Mouse (Mus musculus): Measurements from ENCODE around the gene Duox1. TPM values are rescaled to one million over a fixed set of nuclear protein-coding genes. Genes with fewer than 3 reads are reported as not detected.

The Duox1 gene
- polyA plus RNA-seq, 1 experiment from 2014 or later, result not detected

GRCm38 (mm10) chr2:122375391-122375991 is 60.0 kb downstream of the Duox1 start:
- H3K9ac ChIP-seq (ENCODE audit: low read depth, low read length), result peak overlapping the region; percentile 56
- peak; percentile 97 for DNase-seq (ENCODE audit: low spot score)
- peak overlapping the region; percentile 77 for H3K27ac ChIP-seq
- no peak for TF ChIP-seq CTCF (IDR thresholded peaks at IDR 0.05; ENCODE audit: low read depth)
- H3K4me3 ChIP-seq (replicated peaks; ENCODE audit: low read depth, low read length), result peak overlapping the region; percentile 73
- no peaks in the 10 kb centered on the region for H3K36me3 ChIP-seq (ENCODE audit: insufficient read depth, low read length)
- 0 out of 2 replicates have a peak, but pooled peaks cover 5% of the 10 kb centered on the region for H3K4me1 ChIP-seq (replicated peaks; ENCODE audit: insufficient read depth, low read length)
- under 1% methylated on average over 32 of the region's 32 CpGs for WGBS
- no peaks in the 10 kb centered on the region for H3K9me3 ChIP-seq (replicated peaks; ENCODE audit: low read length)
- no peaks in the 10 kb centered on the region for H3K27me3 ChIP-seq (ENCODE audit: insufficient read depth, low read length)
- ATAC-seq (replicated peaks; ENCODE audit: low FRiP score, low read depth), result peak; percentile 85
- peak overlapping the region; percentile 90 for H3K4me2 ChIP-seq (ENCODE audit: low read length)

- Histone ChIP-seq H3K4me2 (ENCODE audit: low read length) (peak overlapping the region; percentile 90), H3K36me3 (ENCODE audit: insufficient read depth, low read length) (no peaks in the 10 kb centered on the region), H3K27me3 (ENCODE audit: insufficient read depth, low read length) (no peaks in the 10 kb centered on the region), H3K9me3 (replicated peaks; ENCODE audit: low read length) (no peaks in the 10 kb centered on the region), H3K27ac (peak overlapping the region; percentile 77), H3K4me1 (replicated peaks; ENCODE audit: insufficient read depth, low read length) (0 out of 2 replicates have a peak, but pooled peaks cover 5% of the 10 kb centered on the region), H3K9ac (ENCODE audit: low read depth, low read length) (peak overlapping the region; percentile 56), H3K4me3 (replicated peaks; ENCODE audit: low read depth, low read length) (peak overlapping the region; percentile 73)
- ATAC-seq (replicated peaks; ENCODE audit: low FRiP score, low read depth) (no peak), DNase-seq (ENCODE audit: low spot score) (peak; percentile 62)
- WGBS, result under 1% methylated on average over 22 of the region's 22 CpGs
- TF ChIP-seq CTCF (IDR thresholded peaks at IDR 0.05; ENCODE audit: low read depth), result no peak
Observed at GRCm38 (mm10) chr2:122376041-122376561, 60.6 kb downstream of the Duox1 start.

GRCm38 (mm10) chr2:122377215-122377674 is 61.8 kb downstream of the Duox1 start:
- Histone ChIP-seq H3K9me3 (replicated peaks; ENCODE audit: low read length) (no peaks in the 10 kb centered on the region), H3K27me3 (ENCODE audit: insufficient read depth, low read length) (no peaks in the 10 kb centered on the region), H3K4me2 (ENCODE audit: low read length) (peak overlapping the region; percentile 51), H3K4me1 (replicated peaks; ENCODE audit: insufficient read depth, low read length) (0 out of 2 replicates have a peak, but pooled peaks cover 5% of the 10 kb centered on the region), H3K9ac (ENCODE audit: low read depth, low read length) (peak overlapping the region; percentile 62; the same call in 1 of the 2 replicates), H3K36me3 (ENCODE audit: insufficient read depth, low read length) (no peaks in the 10 kb centered on the region), H3K27ac (peak overlapping the region; percentile 75), H3K4me3 (replicated peaks; ENCODE audit: low read depth, low read length) (peak overlapping the region; percentile 48)
- no peak for TF ChIP-seq CTCF (IDR thresholded peaks at IDR 0.05; ENCODE audit: low read depth)
- DNase-seq (ENCODE audit: low spot score) (peak; percentile 97), ATAC-seq (replicated peaks; ENCODE audit: low FRiP score, low read depth) (peak; percentile 87)
- WGBS, result under 1% methylated on average over 28 of the region's 28 CpGs

GRCm38 (mm10) chr2:122377751-122378246 is 62.3 kb downstream of the Duox1 start:
- Histone ChIP-seq H3K9ac (ENCODE audit: low read depth, low read length) (peak overlapping the region; percentile 62), H3K36me3 (ENCODE audit: insufficient read depth, low read length) (no peaks in the 10 kb centered on the region), H3K4me2 (ENCODE audit: low read length) (peak overlapping the region; percentile 49), H3K4me3 (replicated peaks; ENCODE audit: low read depth, low read length) (peak overlapping the region; percentile 48), H3K27ac (peak overlapping the region; percentile 75), H3K27me3 (ENCODE audit: insufficient read depth, low read length) (no peaks in the 10 kb centered on the region), H3K4me1 (replicated peaks; ENCODE audit: insufficient read depth, low read length) (0 out of 2 replicates have a peak, but pooled peaks cover 5% of the 10 kb centered on the region), H3K9me3 (replicated peaks; ENCODE audit: low read length) (no peaks in the 10 kb centered on the region)
- ATAC-seq (replicated peaks; ENCODE audit: low FRiP score, low read depth) (peak; percentile 84), DNase-seq (ENCODE audit: low spot score) (peak; percentile 68)
- WGBS, result under 1% methylated on average over 26 of the region's 26 CpGs
- no peak for TF ChIP-seq CTCF (IDR thresholded peaks at IDR 0.05; ENCODE audit: low read depth)

GRCm38 (mm10) chr2:122378421-122379291 is 63.2 kb downstream of the Duox1 start:
- Histone ChIP-seq H3K9ac (ENCODE audit: low read depth, low read length) (no peak overlapping the region), H3K27ac (no peak overlapping the region; the same call in 1 of the 2 replicates), H3K36me3 (ENCODE audit: insufficient read depth, low read length) (no peaks in the 10 kb centered on the region), H3K4me3 (replicated peaks; ENCODE audit: low read depth, low read length) (peak overlapping the region; percentile 48; the same call in 1 of the 2 replicates), H3K4me1 (replicated peaks; ENCODE audit: insufficient read depth, low read length) (0 out of 2 replicates have a peak, but pooled peaks cover 5% of the 10 kb centered on the region), H3K4me2 (ENCODE audit: low read length) (peak overlapping the region; percentile 49), H3K9me3 (replicated peaks; ENCODE audit: low read length) (no peaks in the 10 kb centered on the region), H3K27me3 (ENCODE audit: insufficient read depth, low read length) (no peaks in the 10 kb centered on the region)
- TF ChIP-seq CTCF (IDR thresholded peaks at IDR 0.05; ENCODE audit: low read depth), result peak; percentile 73
- no peak for ATAC-seq (replicated peaks; ENCODE audit: low FRiP score, low read depth)
- DNase-seq (ENCODE audit: low spot score), result peak; percentile 90
- 17% methylated on average over 8 of the region's 8 CpGs for WGBS

GRCm38 (mm10) chr2:122379292-122379650 is 63.8 kb downstream of the Duox1 start:
- ATAC-seq (replicated peaks; ENCODE audit: low FRiP score, low read depth) (no peak), DNase-seq (ENCODE audit: low spot score) (no peak)
- Histone ChIP-seq H3K36me3 (ENCODE audit: insufficient read depth, low read length) (no peaks in the 10 kb centered on the region), H3K9me3 (replicated peaks; ENCODE audit: low read length) (no peaks in the 10 kb centered on the region), H3K4me2 (ENCODE audit: low read length) (no peak overlapping the region), H3K9ac (ENCODE audit: low read depth, low read length) (no peak overlapping the region), H3K4me1 (replicated peaks; ENCODE audit: insufficient read depth, low read length) (0 out of 2 replicates have a peak, but pooled peaks cover 5% of the 10 kb centered on the region), H3K4me3 (replicated peaks; ENCODE audit: low read depth, low read length) (no peak overlapping the region), H3K27me3 (ENCODE audit: insufficient read depth, low read length) (no peaks in the 10 kb centered on the region), H3K27ac (no peak overlapping the region)
- 38% methylated on average over 2 of the region's 2 CpGs for WGBS
- no peak for TF ChIP-seq CTCF (IDR thresholded peaks at IDR 0.05; ENCODE audit: low read depth)

Data from kidney, postnatal 0 days (tissue).